Mouse (Mus musculus): ENCODE data around the gene Hspa12a. TPM values are rescaled to one million over a fixed set of nuclear protein-coding genes. Genes with fewer than 3 reads are reported as not detected.

Gene Hspa12a
- total and polyA plus RNA-seq, 3 experiments: 38.6 to 114 (median 108) TPM

- DNase-seq: no peak
These were observed 184.6 kb downstream of the Hspa12a start for GRCm38 (mm10) chr19:58758871-58759270.

GRCm38 (mm10) chr19:58751504-58751903, 191.9 kb downstream of the Hspa12a start:
- DNase-seq: no peak

- no peak for DNase-seq
These were observed 192.6 kb downstream of the Hspa12a start for GRCm38 (mm10) chr19:58750822-58751221.

- no peak for DNase-seq
These were observed 195.9 kb downstream of the Hspa12a start for GRCm38 (mm10) chr19:58747498-58748000.

Small RNAs within 50 kb of the gene (microRNA-seq; reads per million reads assigned to microRNA genes)
- 5.4 to 8.6 reads per million in 2 experiments for gene Mir3086

Other genes with a start within 250 kb of the Hspa12a start
- gene Pnliprp1, start 214.8 kb downstream of the Hspa12a start, total RNA-seq (2021): not detected
- gene Pnliprp1, start 214.8 kb downstream of the Hspa12a start, polyA plus RNA-seq (2012; rRNA removed): not detected in 2 replicates
- not detected for gene Pnliprp2, start 183.9 kb downstream of the Hspa12a start, total RNA-seq (2021)
- not detected in 2 replicates for gene Pnliprp2, start 183.9 kb downstream of the Hspa12a start, polyA plus RNA-seq (2012; rRNA removed)
- under 1 TPM in 1 of 2 experiments, not detected in 1; 0.31 TPM for gene 1700019N19Rik, start 149.2 kb downstream of the Hspa12a start, total RNA-seq (2021)
- not detected in 2 replicates for gene 1700019N19Rik, start 149.2 kb downstream of the Hspa12a start, polyA plus RNA-seq (2012; rRNA removed)
- gene Eno4, start 229 bp downstream of the Hspa12a start, total RNA-seq (2021): under 1 TPM; 0.26 to 0.55 TPM
- gene Eno4, start 229 bp downstream of the Hspa12a start, polyA plus RNA-seq (2012; rRNA removed): 0.08 and 0.11 TPM in 2 replicates
- gene Shtn1, start 132.4 kb upstream of the Hspa12a start, total RNA-seq (2021): 10 to 100 TPM; 19.8 to 20.5 TPM
- 1.9 and 2.5 TPM in 2 replicates for gene Shtn1, start 132.4 kb upstream of the Hspa12a start, polyA plus RNA-seq (2012; rRNA removed)
- not detected for gene Vax1, start 226.4 kb upstream of the Hspa12a start, total RNA-seq (2021)
- gene Vax1, start 226.4 kb upstream of the Hspa12a start, polyA plus RNA-seq (2012; rRNA removed): not detected in 2 replicates

All from adrenal gland, adult 2 months (tissue).